Mouse (Mus musculus): ENCODE measurements around the gene Adamts5. TPM values are rescaled to one million over a fixed set of nuclear protein-coding genes. Genes with fewer than 3 reads are reported as not detected.

The Adamts5 gene
- total and polyA plus RNA-seq, 3 experiments = 0.88 to 4.0 (median 2.0) TPM

DNA sequence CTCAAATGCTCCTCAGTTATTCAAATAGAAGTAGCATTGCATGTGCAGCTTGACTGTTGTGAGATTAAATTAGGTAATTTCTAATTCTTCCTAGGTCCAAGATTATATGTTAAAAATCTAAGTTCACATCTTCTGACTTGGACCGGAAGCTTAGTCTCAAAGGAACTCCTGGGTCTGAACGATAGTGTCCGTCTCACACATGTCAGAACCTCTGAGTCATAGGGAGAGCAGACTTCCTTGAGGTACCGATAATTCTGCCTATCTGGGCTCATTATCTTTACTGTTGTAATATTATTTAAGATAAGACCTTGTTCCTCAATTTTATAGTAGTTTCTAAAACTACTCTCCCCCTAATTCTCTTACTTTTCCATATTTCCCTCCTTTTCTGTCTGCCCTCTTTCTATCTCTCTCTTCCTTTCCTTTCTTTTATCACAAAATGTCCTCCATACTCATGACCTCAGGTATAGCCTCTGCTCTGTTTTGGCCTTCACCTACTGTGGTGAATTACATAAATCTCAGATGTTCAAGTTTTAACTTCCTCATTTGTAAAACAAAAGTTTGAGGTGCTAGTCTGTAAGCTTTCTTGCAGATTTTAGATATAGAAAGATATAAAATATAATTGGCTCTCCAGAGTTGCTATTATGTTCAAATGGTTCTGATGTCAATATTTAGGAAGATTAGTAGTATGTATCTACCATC is 36.8 kb downstream of the Adamts5 start:
- ATAC-seq (ENCODE audit: extremely low read depth, insufficient number of reproducible peaks, low FRiP score, poor library complexity, severe bottlenecking) (peak; percentile 95), DNase-seq (ENCODE audit: low spot score) (no peak)
- no peaks in the 10 kb centered on the region for H3K27me3 ChIP-seq (ENCODE audit: insufficient read depth, low read length)
- peaks cover 7% of the 10 kb centered on the region for H3K9me3 ChIP-seq (replicated peaks)
- H3K4me1 ChIP-seq (ENCODE audit: insufficient read depth, low read depth, low read length) = peaks cover 3% of the 10 kb centered on the region; the same call in 1 of the 2 replicates
- peaks cover 13% of the 10 kb centered on the region for H3K36me3 ChIP-seq (replicated peaks)
- no peak for TF ChIP-seq GATA1 (IDR thresholded peaks at IDR 0.05; ENCODE audit: borderline replicate concordance, low read length)
- TF ChIP-seq TAL1 (conservative IDR thresholded peaks at IDR 0.05; ENCODE audit: low read depth, low read length) = peak; percentile 42; the same call in 1 of the 2 replicates
- H3K4me3 ChIP-seq (ENCODE audit: low read depth, low read length) = no peak overlapping the region

DNA sequence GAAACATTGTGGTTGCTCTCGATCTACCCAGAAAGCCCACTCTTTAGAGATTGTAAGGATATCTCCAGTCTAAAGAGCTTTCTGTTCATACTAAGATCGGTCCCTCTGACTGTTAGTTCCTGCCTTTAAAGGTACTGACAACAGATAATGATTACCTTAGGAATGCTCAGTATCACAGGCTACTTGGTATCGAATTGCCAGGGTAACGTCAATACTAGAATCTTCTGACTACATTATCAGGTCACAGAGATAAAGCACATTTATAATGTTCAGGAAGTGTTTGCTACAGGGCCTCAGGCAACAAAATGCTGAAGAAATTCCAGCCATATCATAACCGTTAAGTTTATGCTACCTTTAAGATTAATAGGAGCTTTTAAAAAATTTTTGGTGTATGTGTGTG is 47.1 kb downstream of the Adamts5 start:
- H3K36me3 ChIP-seq (replicated peaks) = no peaks in the 10 kb centered on the region
- peaks cover 8% of the 10 kb centered on the region for H3K4me1 ChIP-seq (ENCODE audit: insufficient read depth, low read depth, low read length)
- TF ChIP-seq TAL1 (conservative IDR thresholded peaks at IDR 0.05; ENCODE audit: low read depth, low read length) (peak; percentile 87), GATA2 (IDR thresholded peaks at IDR 0.05; ENCODE audit: borderline replicate concordance, low read depth, low read length) (no peak)
- H3K4me3 ChIP-seq (ENCODE audit: low read depth, low read length) = no peak overlapping the region
- H3K27me3 ChIP-seq (ENCODE audit: insufficient read depth, low read length) = no peaks in the 10 kb centered on the region
- DNase-seq (ENCODE audit: low spot score) (peak; percentile 4), ATAC-seq (ENCODE audit: extremely low read depth, insufficient number of reproducible peaks, low FRiP score, poor library complexity, severe bottlenecking) (peak; percentile 88)
- H3K9me3 ChIP-seq (replicated peaks) = no peaks in the 10 kb centered on the region; the same call in 1 of the 2 replicates

DNA sequence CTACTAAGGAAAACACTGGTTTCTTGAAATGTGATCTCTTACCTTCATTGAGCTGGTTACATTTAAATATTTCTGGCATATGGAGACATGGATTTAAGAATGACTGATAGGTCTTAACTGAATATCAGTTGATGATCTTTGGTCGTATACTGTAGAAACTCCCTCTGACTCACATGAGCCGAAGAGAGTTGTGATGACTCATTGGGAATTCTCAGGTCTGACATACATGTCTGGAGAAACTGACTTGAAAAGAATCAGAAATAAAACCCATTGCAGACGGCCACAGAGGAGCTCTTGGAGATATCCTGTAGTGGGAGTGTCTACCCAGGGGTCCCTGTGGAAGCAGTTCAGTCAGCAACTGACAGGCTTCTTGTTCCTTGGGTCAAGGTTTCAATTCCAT is 74.6 kb downstream of the Adamts5 start:
- TF ChIP-seq TAL1 (conservative IDR thresholded peaks at IDR 0.05; ENCODE audit: low read depth, low read length) (no peak), GATA1 (IDR thresholded peaks at IDR 0.05; ENCODE audit: borderline replicate concordance, low read length) (no peak), CTCF (IDR thresholded peaks at IDR 0.05; ENCODE audit: low read depth, low read length) (no peak), POLR2AphosphoS5 (IDR thresholded peaks at IDR 0.05; ENCODE audit: insufficient replicate concordance, low read depth, low read length) (no peak), GATA2 (IDR thresholded peaks at IDR 0.05; ENCODE audit: borderline replicate concordance, low read depth, low read length) (no peak)
- DNase-seq (ENCODE audit: low spot score) = no peak
- ATAC-seq (ENCODE audit: extremely low read depth, insufficient number of reproducible peaks, low FRiP score, poor library complexity, severe bottlenecking) = no peak

DNA sequence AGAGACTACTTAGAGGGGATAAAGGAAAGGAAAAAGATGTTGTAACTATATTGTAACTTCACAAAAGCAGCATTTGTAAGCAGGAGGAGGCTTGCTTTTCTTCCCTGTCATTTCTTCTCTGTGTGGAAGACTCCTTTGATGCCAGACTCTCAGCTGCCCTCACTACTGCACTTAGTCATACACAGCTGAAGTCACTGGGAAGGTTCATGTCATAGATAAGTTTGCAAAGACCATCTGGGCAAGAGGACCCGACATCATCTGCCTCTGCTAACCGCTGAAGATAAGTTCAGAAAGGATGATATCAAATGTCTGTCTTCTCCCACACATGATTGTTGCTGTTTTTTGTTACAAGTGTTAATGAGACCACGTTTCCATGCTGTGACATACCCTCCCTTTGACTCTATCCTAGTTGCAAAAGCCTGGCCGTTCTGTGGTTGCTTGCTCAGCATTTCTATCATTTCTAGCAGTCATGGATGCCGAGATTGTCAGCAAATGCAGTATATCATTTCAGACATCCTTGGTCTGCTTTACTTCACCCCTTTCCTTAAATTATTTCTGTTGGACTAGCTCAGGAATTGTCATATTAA is 79.2 kb downstream of the Adamts5 start:
- no peak for TF ChIP-seq CTCF (IDR thresholded peaks at IDR 0.05; ENCODE audit: low read depth, low read length)
- TF ChIP-seq GATA2 (IDR thresholded peaks at IDR 0.05; ENCODE audit: borderline replicate concordance, low read depth, low read length) = no peak
- TF ChIP-seq TAL1 (conservative IDR thresholded peaks at IDR 0.05; ENCODE audit: low read depth, low read length) = no peak
- TF ChIP-seq GATA1 (IDR thresholded peaks at IDR 0.05; ENCODE audit: borderline replicate concordance, low read length) = no peak
- no peak for TF ChIP-seq POLR2AphosphoS5 (IDR thresholded peaks at IDR 0.05; ENCODE audit: insufficient replicate concordance, low read depth, low read length)
- ATAC-seq (ENCODE audit: extremely low read depth, insufficient number of reproducible peaks, low FRiP score, poor library complexity, severe bottlenecking) (peak; percentile 71), DNase-seq (ENCODE audit: low spot score) (no peak)
- H3K4me1 ChIP-seq (ENCODE audit: insufficient read depth, low read depth, low read length) = peaks cover 9% of the 10 kb centered on the region; the same call in 1 of the 2 replicates
- no peaks in the 10 kb centered on the region for H3K27me3 ChIP-seq (ENCODE audit: insufficient read depth, low read length)
- H3K4me3 ChIP-seq (ENCODE audit: low read depth, low read length) = no peak overlapping the region
- H3K36me3 ChIP-seq (replicated peaks) = no peaks in the 10 kb centered on the region
- no peaks in the 10 kb centered on the region for H3K9me3 ChIP-seq (replicated peaks)

More for the DNA sequence above, 74.6 kb downstream of the Adamts5 start:
- Histone ChIP-seq H3K4me3 (ENCODE audit: low read depth, low read length) (no peak overlapping the region), H3K27me3 (ENCODE audit: insufficient read depth, low read length) (no peaks in the 10 kb centered on the region), H3K4me1 (ENCODE audit: insufficient read depth, low read depth, low read length) (peaks cover 5% of the 10 kb centered on the region; the same call in 1 of the 2 replicates), H3K9me3 (replicated peaks) (no peaks in the 10 kb centered on the region), H3K36me3 (replicated peaks) (no peaks in the 10 kb centered on the region)

DNA sequence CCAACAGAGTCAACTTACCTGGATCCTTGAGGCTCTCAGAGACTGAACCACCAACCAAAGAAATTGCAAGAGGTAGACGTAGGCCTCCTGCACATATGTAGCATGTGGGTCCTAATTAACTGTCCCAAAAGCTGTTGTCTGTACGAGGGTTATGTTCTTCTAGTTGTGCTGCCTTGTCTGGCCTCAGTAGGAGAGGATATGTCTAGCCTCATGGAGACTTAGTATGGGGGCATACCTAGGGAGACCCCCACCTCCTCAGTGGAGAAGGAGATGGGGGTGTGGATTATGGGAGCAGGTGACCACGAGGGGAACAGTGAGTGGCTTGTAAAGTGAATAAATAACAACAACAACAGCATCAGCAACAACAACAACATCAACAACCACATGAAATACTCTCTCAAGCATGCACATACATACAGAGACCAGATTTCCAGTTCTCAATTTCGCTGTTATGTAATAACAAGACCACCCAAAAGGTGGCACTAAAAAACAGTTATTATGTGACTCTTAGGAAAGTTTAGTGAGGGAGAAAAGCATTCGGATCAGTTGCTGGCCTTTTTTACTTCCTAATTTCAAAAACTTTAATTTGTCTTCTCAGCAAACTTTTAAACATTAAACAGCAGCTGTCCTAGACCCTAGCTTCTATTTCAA is 81.7 kb downstream of the Adamts5 start:
- DNase-seq (ENCODE audit: low spot score) (no peak), ATAC-seq (ENCODE audit: extremely low read depth, insufficient number of reproducible peaks, low FRiP score, poor library complexity, severe bottlenecking) (no peak)
- Histone ChIP-seq H3K9me3 (replicated peaks) (no peaks in the 10 kb centered on the region), H3K4me1 (ENCODE audit: insufficient read depth, low read depth, low read length) (peaks cover 9% of the 10 kb centered on the region; the same call in 1 of the 2 replicates), H3K36me3 (replicated peaks) (no peaks in the 10 kb centered on the region), H3K27me3 (ENCODE audit: insufficient read depth, low read length) (no peaks in the 10 kb centered on the region), H3K4me3 (ENCODE audit: low read depth, low read length) (no peak overlapping the region)
- TF ChIP-seq POLR2AphosphoS5 (IDR thresholded peaks at IDR 0.05; ENCODE audit: insufficient replicate concordance, low read depth, low read length) (no peak), TAL1 (conservative IDR thresholded peaks at IDR 0.05; ENCODE audit: low read depth, low read length) (no peak), GATA2 (IDR thresholded peaks at IDR 0.05; ENCODE audit: borderline replicate concordance, low read depth, low read length) (no peak), CTCF (IDR thresholded peaks at IDR 0.05; ENCODE audit: low read depth, low read length) (no peak), GATA1 (IDR thresholded peaks at IDR 0.05; ENCODE audit: borderline replicate concordance, low read length) (no peak)

DNA sequence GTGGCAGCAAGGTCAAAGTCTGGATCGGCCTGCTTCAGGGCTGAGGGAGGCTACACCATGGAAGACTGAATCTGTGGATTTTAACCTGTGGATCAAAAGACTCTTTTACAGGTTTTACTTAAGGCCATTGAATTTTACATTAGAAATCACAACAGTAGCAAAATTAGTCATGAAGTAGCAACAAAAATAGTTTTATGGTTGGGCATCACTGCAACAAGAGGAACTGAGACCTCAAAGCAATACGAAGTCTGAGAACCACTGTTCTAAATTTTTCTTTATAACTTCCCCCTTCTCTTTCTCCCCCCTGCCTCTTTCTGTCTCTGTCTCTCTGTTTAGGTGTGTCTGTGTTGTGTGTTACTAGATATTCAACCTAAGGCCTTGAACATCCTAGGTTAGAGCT is 87.5 kb downstream of the Adamts5 start:
- Histone ChIP-seq H3K4me1 (ENCODE audit: insufficient read depth, low read depth, low read length) (no peaks in the 10 kb centered on the region), H3K4me3 (ENCODE audit: low read depth, low read length) (no peak overlapping the region), H3K9me3 (replicated peaks) (no peaks in the 10 kb centered on the region), H3K36me3 (replicated peaks) (no peaks in the 10 kb centered on the region), H3K27me3 (ENCODE audit: insufficient read depth, low read length) (no peaks in the 10 kb centered on the region)
- TF ChIP-seq TAL1 (conservative IDR thresholded peaks at IDR 0.05; ENCODE audit: low read depth, low read length) (no peak), CTCF (IDR thresholded peaks at IDR 0.05; ENCODE audit: low read depth, low read length) (no peak), GATA1 (IDR thresholded peaks at IDR 0.05; ENCODE audit: borderline replicate concordance, low read length) (no peak), GATA2 (IDR thresholded peaks at IDR 0.05; ENCODE audit: borderline replicate concordance, low read depth, low read length) (no peak), POLR2AphosphoS5 (IDR thresholded peaks at IDR 0.05; ENCODE audit: insufficient replicate concordance, low read depth, low read length) (no peak)
- no peak for DNase-seq (ENCODE audit: low spot score)
- ATAC-seq (ENCODE audit: extremely low read depth, insufficient number of reproducible peaks, low FRiP score, poor library complexity, severe bottlenecking) = no peak

Measured in G1E (cell line).